Mouse (Mus musculus): Measurements from ENCODE around the gene Spp1.

GRCm38 (mm10) chr5:104460456-104460838 lies 25.5 kb downstream of the Spp1 start:
- TF ChIP-seq POLR2A (IDR thresholded peaks at IDR 0.05; ENCODE audit: borderline replicate concordance, extremely low read depth, low read depth, low read length) (no peak), CTCF (IDR thresholded peaks at IDR 0.05; ENCODE audit: insufficient read depth, low read length) (no peak)
